Mouse (Mus musculus): ENCODE measurements around the gene Trpd52l3. TPM values are rescaled to one million over a fixed set of nuclear protein-coding genes. Genes with fewer than 3 reads are reported as not detected.

Gene Trpd52l3
- not detected in 2 replicates for total RNA-seq (2023)

DNA sequence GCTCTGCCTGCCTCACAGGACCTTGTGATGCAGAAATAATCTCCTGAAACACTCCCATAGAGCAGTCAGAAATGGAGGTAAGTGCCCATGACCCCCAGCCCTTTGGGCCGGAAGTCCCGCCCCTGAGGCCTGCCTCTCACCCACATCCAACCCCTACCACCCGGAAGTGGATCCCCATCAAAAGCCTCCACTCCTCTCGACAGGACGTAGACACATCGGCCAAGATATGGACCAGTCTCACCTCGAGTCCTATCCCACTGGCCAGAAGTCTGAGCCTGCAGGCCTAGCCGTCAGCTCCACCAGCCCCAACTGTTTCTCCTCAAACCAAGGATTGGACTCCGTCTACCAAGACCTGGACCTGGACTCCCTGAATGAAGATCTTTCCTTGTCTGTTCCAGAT, at the start of gene Trpd52l3:
Trpd52l3 (plus strand) TSS at position 170 of the 400 bp plus-strand sequence.

DNA sequence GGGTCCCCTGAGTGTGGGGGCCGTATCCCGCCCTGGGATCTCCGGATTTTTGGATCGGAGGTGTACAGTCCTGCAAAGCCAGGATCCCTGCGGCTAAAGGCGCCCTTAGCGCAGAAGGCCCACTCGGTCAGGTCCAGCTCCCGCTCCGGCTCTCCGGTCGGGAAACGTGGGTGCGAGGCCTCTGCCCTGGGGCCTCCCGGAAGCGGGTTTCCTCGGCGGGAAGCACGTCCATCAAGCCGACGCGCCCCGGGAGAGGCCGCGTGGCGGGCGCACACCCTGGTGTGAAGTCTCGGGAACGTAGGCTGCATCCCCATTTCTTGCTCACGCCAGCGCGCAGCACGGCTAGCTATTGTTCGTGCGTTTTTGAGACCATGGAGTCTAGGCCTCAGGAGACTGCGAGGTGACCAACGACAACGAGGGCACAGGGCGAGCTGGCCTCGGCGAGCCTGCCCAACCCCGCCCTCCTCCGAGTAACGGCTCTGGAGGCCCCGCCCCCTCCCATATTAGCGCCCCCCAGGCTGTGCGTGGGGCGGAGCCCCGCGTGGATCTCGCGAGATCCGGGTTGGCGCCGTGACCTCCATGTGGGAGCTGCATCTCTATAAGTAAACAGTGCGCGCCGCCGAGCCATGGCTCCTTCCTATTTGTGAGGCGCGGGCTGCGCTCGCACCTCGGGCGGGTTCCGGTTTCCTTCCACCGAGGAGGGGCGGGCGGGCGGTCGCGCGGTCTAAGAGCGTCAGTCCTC, 26.5 kb downstream of the Trpd52l3 start, which contains the start of gene Uhrf2:
Uhrf2 (plus strand) TSS at position 620 of the 742 bp plus-strand sequence.

Other genes starting within 250 kb of the Trpd52l3 start
- 21.3 and 24.3 TPM in 2 replicates for gene 9930021J03Rik, start 197.8 kb upstream of the Trpd52l3 start, total RNA-seq (2023)
- gene Ranbp6, start 190.8 kb upstream of the Trpd52l3 start, total RNA-seq (2023): 16.7 and 20.0 TPM in 2 replicates
- not detected in 2 replicates for gene Il33, start 78.7 kb upstream of the Trpd52l3 start, total RNA-seq (2023)
- gene Uhrf2, start 26.7 kb downstream of the Trpd52l3 start, total RNA-seq (2023): 31.9 and 42.7 TPM in 2 replicates
- 0.28 TPM in 1 of 2 replicates, not detected in the other for gene Gldc, start 171.6 kb downstream of the Trpd52l3 start, total RNA-seq (2023)
- not detected in 2 replicates for gene Mbl2, start 229.2 kb downstream of the Trpd52l3 start, total RNA-seq (2023)